Mouse (Mus musculus) MEL (cell line): ENCODE data around the gene B3gat1. TPM values are rescaled to one million over a fixed set of nuclear protein-coding genes. Genes with fewer than 3 reads are reported as not detected.

Experiments
- DNase-seq: peaks from one replicate; pipeline ENCODE4 v3.0.0; 2011; ENCODE audit warnings: low read depth, low spot score
- H3K27ac ChIP-seq: 2 replicates; pipeline ENCODE4 v1.5.1; 2012; ENCODE audit warnings: low read depth, mild to moderate bottlenecking, control low read depth, low read length, moderate library complexity; ENCODE audit not compliant: control insufficient read depth
- H3K27me3 ChIP-seq, 2 experiments: fragments of 150-350 bp in 1 of 2; sonication (generic) in 1 of 2; 2 replicates each; pipeline ENCODE4 v1.6.1; 2012; ENCODE audit warnings: low read length in 2 of 2, mild to moderate bottlenecking in 2 of 2, improper control_type of control experiment in 1 of 2, moderate library complexity in 1 of 2; ENCODE audit not compliant: insufficient read depth in 2 of 2, control insufficient read depth in 1 of 2
- H3K36me3 ChIP-seq, 2 experiments: 2 replicates each; pipeline ENCODE4 v1.6.1; 2012 to 2014; ENCODE audit warnings: low read length in 2 of 2, improper control_type of control experiment in 1 of 2, inconsistent platforms in 1 of 2, mild to moderate bottlenecking in 1 of 2; ENCODE audit not compliant: insufficient read depth in 2 of 2, control insufficient read depth in 1 of 2
- H3K4me1 ChIP-seq, 2 experiments: fragments of 150-350 bp in 1 of 2; sonication (generic) in 1 of 2; 2 replicates each; pipeline ENCODE4 v1.6.1; 2012; ENCODE audit warnings: low read length in 2 of 2, improper control_type of control experiment in 1 of 2, mild to moderate bottlenecking in 1 of 2; ENCODE audit not compliant: insufficient read depth in 2 of 2, control insufficient read depth in 1 of 2
- H3K4me3 ChIP-seq, 2 experiments: fragments of 150-350 bp in 1 of 2; sonication (generic) in 1 of 2; 2 replicates each; pipeline ENCODE4 v1.5.1; 2012; ENCODE audit warnings: low read depth in 2 of 2, low read length in 2 of 2, mild to moderate bottlenecking in 2 of 2, moderate library complexity in 2 of 2, control low read depth in 1 of 2, improper control_type of control experiment in 1 of 2; ENCODE audit not compliant: control insufficient read depth in 1 of 2, insufficient read depth in 1 of 2
- H3K79me2 ChIP-seq: 2 replicates; pipeline ENCODE4 v1.6.1; 2012; ENCODE audit warnings: mild to moderate bottlenecking, low read length, moderate library complexity; ENCODE audit not compliant: control insufficient read depth, poor library complexity, insufficient read depth
- H3K9ac ChIP-seq: 2 replicates; pipeline ENCODE4 v1.6.1; 2012; ENCODE audit warnings: low read depth, mild to moderate bottlenecking, control low read depth, low read length, moderate library complexity; ENCODE audit not compliant: control insufficient read depth, poor library complexity, severe bottlenecking
- H3K9me3 ChIP-seq: fragments of 150-350 bp; sonication (generic); replicated peaks from 2 replicates; pipeline ENCODE4 v1.6.1; 2012; ENCODE audit warnings: mild to moderate bottlenecking, low read length, improper control_type of control experiment, moderate library complexity; ENCODE audit not compliant: insufficient read depth
- BHLHE40 ChIP-seq: IDR thresholded peaks from 2 replicates; pipeline ENCODE4 v1.6.1; 2012; ENCODE audit warnings: low read depth, mild to moderate bottlenecking, inconsistent platforms, low read length, improper control_type of control experiment, borderline replicate concordance
- CHD2 ChIP-seq: IDR thresholded peaks from 2 replicates; pipeline ENCODE4 v1.6.1; 2011; ENCODE audit warnings: low read length, improper control_type of control experiment
- CTCF ChIP-seq, 3 experiments: IDR thresholded peaks in 2 of 3; conservative IDR thresholded peaks in 1 of 3; 2 replicates each; pipeline ENCODE4 v1.5.1; 2011 to 2012; ENCODE audit warnings: low read length in 3 of 3, low read depth in 2 of 3, mild to moderate bottlenecking in 2 of 3, improper control_type of control experiment in 1 of 3, inconsistent platforms in 1 of 3, mixed read lengths in 1 of 3, moderate library complexity in 1 of 3; ENCODE audit not compliant: control insufficient read depth in 1 of 3, insufficient read depth in 1 of 3, poor library complexity in 1 of 3, severe bottlenecking in 1 of 3
- ELF1 ChIP-seq: IDR thresholded peaks from 2 replicates; pipeline ENCODE4 v1.6.1; 2014; ENCODE audit warnings: low read depth, mild to moderate bottlenecking, inconsistent platforms, low read length, improper control_type of control experiment, moderate library complexity
- EP300 ChIP-seq, 2 experiments: IDR thresholded peaks; 2 replicates each; pipeline ENCODE4 v1.6.1; 2011; ENCODE audit warnings: improper control_type of control experiment in 2 of 2, low read length in 2 of 2, low read depth in 1 of 2, mild to moderate bottlenecking in 1 of 2
- ETS1 ChIP-seq: IDR thresholded peaks from 2 replicates; pipeline ENCODE4 v1.6.1; 2012; ENCODE audit warnings: low read depth, mild to moderate bottlenecking, inconsistent platforms, low read length, improper control_type of control experiment, moderate library complexity
- GABPA ChIP-seq: IDR thresholded peaks from 2 replicates; pipeline ENCODE4 v1.6.1; 2012; ENCODE audit warnings: low read depth, mild to moderate bottlenecking, inconsistent platforms, low read length, improper control_type of control experiment, moderate library complexity
- MAFK ChIP-seq: IDR thresholded peaks from 2 replicates; pipeline ENCODE4 v1.6.1; 2011; ENCODE audit warnings: low read depth, mild to moderate bottlenecking, low read length, improper control_type of control experiment, borderline replicate concordance
- MAX ChIP-seq: IDR thresholded peaks from 2 replicates; pipeline ENCODE4 v1.6.1; 2011; ENCODE audit warnings: low read length, improper control_type of control experiment
- MEF2A ChIP-seq: IDR thresholded peaks from 2 replicates; pipeline ENCODE4 v1.6.1; 2014; ENCODE audit warnings: low read depth, mild to moderate bottlenecking, inconsistent platforms, low read length, improper control_type of control experiment; ENCODE audit not compliant: poor library complexity, insufficient replicate concordance, severe bottlenecking; ENCODE audit errors: extremely low read depth
- MYB ChIP-seq: IDR thresholded peaks from 2 replicates; pipeline ENCODE4 v1.6.1; 2011; ENCODE audit warnings: mild to moderate bottlenecking, low read depth, low read length, improper control_type of control experiment
- MYC ChIP-seq: IDR thresholded peaks from 2 replicates; pipeline ENCODE4 v1.6.1; 2011; ENCODE audit warnings: low read depth, mild to moderate bottlenecking, low read length, improper control_type of control experiment, moderate library complexity
- NELFE ChIP-seq: IDR thresholded peaks from 2 replicates; pipeline ENCODE4 v1.6.1; 2011; ENCODE audit warnings: low read depth, low read length, improper control_type of control experiment
- NRF1 ChIP-seq: IDR thresholded peaks from 2 replicates; pipeline ENCODE4 v1.6.1; 2014; ENCODE audit warnings: low read depth, mild to moderate bottlenecking, inconsistent platforms, low read length, improper control_type of control experiment, moderate library complexity; ENCODE audit not compliant: poor library complexity, insufficient read depth, severe bottlenecking
- POLR2AphosphoS2 ChIP-seq: IDR thresholded peaks from 2 replicates; pipeline ENCODE4 v1.6.1; 2011; ENCODE audit warnings: low read length, improper control_type of control experiment
- POLR2AphosphoS5 ChIP-seq: IDR thresholded peaks from 2 replicates; pipeline ENCODE4 v1.6.1; 2012; ENCODE audit warnings: low read depth, borderline replicate concordance, mild to moderate bottlenecking, inconsistent platforms, low read length, moderate library complexity, mixed read lengths
- RAD21 ChIP-seq: IDR thresholded peaks from 2 replicates; pipeline ENCODE4 v1.6.1; 2011; ENCODE audit warnings: mild to moderate bottlenecking, low read depth, low read length, improper control_type of control experiment
- SIN3A ChIP-seq: IDR thresholded peaks from 2 replicates; pipeline ENCODE4 v1.6.1; 2012; ENCODE audit warnings: low read length, improper control_type of control experiment, inconsistent platforms
- SMC3 ChIP-seq: IDR thresholded peaks from 2 replicates; pipeline ENCODE4 v1.6.1; 2011; ENCODE audit warnings: low read depth, low read length, improper control_type of control experiment
- TAL1 ChIP-seq: IDR thresholded peaks from 2 replicates; pipeline ENCODE4 v1.6.1; 2012; ENCODE audit warnings: mild to moderate bottlenecking, inconsistent platforms, low read length, moderate library complexity, mixed read lengths
- TCF12 ChIP-seq: IDR thresholded peaks from 2 replicates; pipeline ENCODE4 v1.6.1; 2014; ENCODE audit warnings: low read depth, mild to moderate bottlenecking, inconsistent platforms, low read length, improper control_type of control experiment, moderate library complexity
- UBTF ChIP-seq: IDR thresholded peaks from 2 replicates; pipeline ENCODE4 v1.6.1; 2012; ENCODE audit warnings: low read depth, mild to moderate bottlenecking, inconsistent platforms, low read length, improper control_type of control experiment, moderate library complexity, borderline replicate concordance; ENCODE audit not compliant: insufficient read depth
- USF1 ChIP-seq: IDR thresholded peaks from 2 replicates; pipeline ENCODE4 v1.6.1; 2014; ENCODE audit warnings: low read depth, mild to moderate bottlenecking, inconsistent platforms, low read length, improper control_type of control experiment, moderate library complexity
- USF2 ChIP-seq, 2 experiments: IDR thresholded peaks; 2 replicates each; pipeline ENCODE4 v1.6.1; 2011 to 2012; ENCODE audit warnings: improper control_type of control experiment in 2 of 2, low read length in 2 of 2, borderline replicate concordance in 1 of 2, inconsistent platforms in 1 of 2, low read depth in 1 of 2, mild to moderate bottlenecking in 1 of 2; ENCODE audit not compliant: insufficient read depth in 1 of 2
- ZC3H11A ChIP-seq: IDR thresholded peaks from 2 replicates; pipeline ENCODE4 v1.6.1; 2012; ENCODE audit warnings: low read depth, mild to moderate bottlenecking, inconsistent platforms, low read length, improper control_type of control experiment
- ZKSCAN1 ChIP-seq: IDR thresholded peaks from 2 replicates; pipeline ENCODE4 v1.6.1; 2012; ENCODE audit warnings: low read depth, mild to moderate bottlenecking, inconsistent platforms, low read length, improper control_type of control experiment, moderate library complexity
- ZMIZ1 ChIP-seq: IDR thresholded peaks from 2 replicates; pipeline ENCODE4 v1.6.1; 2012; ENCODE audit warnings: low read depth, mild to moderate bottlenecking, inconsistent platforms, low read length, improper control_type of control experiment, moderate library complexity
- ZNF384 ChIP-seq: IDR thresholded peaks from 2 replicates; pipeline ENCODE4 v1.6.1; 2012; ENCODE audit warnings: low read depth, mild to moderate bottlenecking, inconsistent platforms, low read length, improper control_type of control experiment
- polyA plus RNA-seq, 2 experiments: library from polyadenylated mRNA; stranded (reverse) in 1 of 2; unstranded in 1 of 2; fragments of >175 nt in 1 of 2; fragments of >200 nt in 1 of 2; gene quantifications; 2 replicates each; pipeline versions ENCODE4 v1.2.1 to v1.2.4; 2012; ENCODE audit warnings: low replicate concordance in 2 of 2, low read depth in 1 of 2; ENCODE audit not compliant: insufficient read length in 2 of 2, insufficient read depth in 1 of 2, missing spikeins in 1 of 2
- total RNA-seq: library from RNA; depleted of rRNA; stranded (reverse); fragments of 300-350 nt; gene quantifications from 2 replicates; pipeline ENCODE4 v1.2.3, GENCODE M21; 2012

Gene B3gat1
- total and polyA plus RNA-seq, 3 experiments, result not detected

GRCm38 (mm10) chr9:26775700-26776099 lies 42.2 kb downstream of the B3gat1 start:
- Histone ChIP-seq H3K27me3 (no peaks in the 10 kb centered on the region), H3K9ac (no peak overlapping the region), H3K27ac (no peak overlapping the region), H3K79me2 (no peaks in the 10 kb centered on the region; the same call in 1 of the 2 replicates), H3K4me3 (no peak overlapping the region), H3K4me1 (no peaks in the 10 kb centered on the region), H3K9me3 (no peaks in the 10 kb centered on the region), H3K36me3 (no peaks in the 10 kb centered on the region)
- no peak for TF ChIP-seq GABPA
- TF ChIP-seq TCF12, result no peak
- TF ChIP-seq UBTF, result no peak
- no peak for TF ChIP-seq MAFK
- TF ChIP-seq MAX, result no peak
- no peak for TF ChIP-seq ZMIZ1
- no peak for TF ChIP-seq MYC
- no peak for TF ChIP-seq USF1
- TF ChIP-seq CHD2, result no peak
- TF ChIP-seq MEF2A, result no peak
- no peak for TF ChIP-seq EP300 (IDR thresholded peaks at IDR 0.05; ENCODE audit: low read depth in 1 of 2, low read length in 2 of 2)
- TF ChIP-seq ZKSCAN1, result no peak
- no peak for TF ChIP-seq TAL1
- no peak for TF ChIP-seq NRF1
- TF ChIP-seq BHLHE40, result no peak
- no peak for TF ChIP-seq ZNF384
- TF ChIP-seq POLR2AphosphoS2, result no peak
- no peak for TF ChIP-seq SMC3
- no peak for DNase-seq

GRCm38 (mm10) chr9:26776122-26776902 lies 42.8 kb downstream of the B3gat1 start:
- no peak overlapping the region for H3K27ac ChIP-seq
- H3K9ac ChIP-seq, result no peak overlapping the region
- no peaks in the 10 kb centered on the region; the same call in 1 of the 2 replicates for H3K79me2 ChIP-seq
- H3K9me3 ChIP-seq, result no peaks in the 10 kb centered on the region
- no peaks in the 10 kb centered on the region for H3K4me1 ChIP-seq
- H3K27me3 ChIP-seq, result no peaks in the 10 kb centered on the region
- no peak overlapping the region for H3K4me3 ChIP-seq
- peak; percentile 46 for DNase-seq
- no peaks in the 10 kb centered on the region for H3K36me3 ChIP-seq
- no peak for TF ChIP-seq NELFE
- no peak for TF ChIP-seq SIN3A
- TF ChIP-seq SMC3, result peak; percentile 58
- TF ChIP-seq ZC3H11A, result no peak; the same call in 1 of the 2 replicates
- TF ChIP-seq MYB, result no peak
- TF ChIP-seq ETS1, result no peak
- TF ChIP-seq TCF12, result no peak
- TF ChIP-seq TAL1, result no peak
- no peak for TF ChIP-seq POLR2AphosphoS2
- no peak for TF ChIP-seq USF2 (IDR thresholded peaks at IDR 0.05; ENCODE audit: borderline replicate concordance in 1 of 2, insufficient read depth in 1 of 2, low read depth in 1 of 2, low read length in 2 of 2)
- TF ChIP-seq ZMIZ1, result no peak
- TF ChIP-seq ZKSCAN1, result no peak
- no peak for TF ChIP-seq ZNF384
- no peak for TF ChIP-seq MAX
- TF ChIP-seq POLR2AphosphoS5, result no peak
- TF ChIP-seq CTCF (IDR thresholded peaks at IDR 0.05 in 2 of 3, conservative IDR thresholded peaks at IDR 0.05 in 1 of 3; ENCODE audit: control insufficient read depth in 1 of 3, insufficient read depth in 1 of 3, low read depth in 2 of 3, low read length in 3 of 3, poor library complexity in 1 of 3, severe bottlenecking in 1 of 3), result peak; percentile 29 to 61 (median 34); a peak in 5 of 6 replicates
- no peak for TF ChIP-seq ELF1
- peak; percentile 66 for TF ChIP-seq RAD21
- TF ChIP-seq MYC, result no peak
- TF ChIP-seq MEF2A, result no peak
- no peak for TF ChIP-seq UBTF
